Mouse (Mus musculus): ENCODE data around the gene Rbm8a. TPM values are rescaled to one million over a fixed set of nuclear protein-coding genes. Genes with fewer than 3 reads are reported as not detected.
"Not testable (repeated sequence)": the region's sequence is repeated elsewhere in the genome, so short reads cannot be mapped to it uniquely, and the experiment has no call there.

Rbm8a gene
- polyA plus RNA-seq, 1 experiment: 14.4 TPM

GRCm38 (mm10) chr3:96602704-96603084, 27.0 kb upstream of the Rbm8a start:
- Histone ChIP-seq H3K27ac (ENCODE audit: control insufficient read depth, insufficient read depth, low read length) (no peak overlapping the region), H3K4me1 (replicated peaks; ENCODE audit: control insufficient read depth, insufficient read depth, low read length) (peaks cover 13% of the 10 kb centered on the region)
- WGBS: 77% methylated on average over 5 of the region's 5 CpGs

GRCm38 (mm10) chr3:96603311-96603710, 26.4 kb upstream of the Rbm8a start:
- DNase-seq: no peak
- no peak overlapping the region for H3K4me3 ChIP-seq (ENCODE audit: control insufficient read depth, insufficient read depth, low read length)
- TF ChIP-seq POLR2A (IDR thresholded peaks at IDR 0.05; ENCODE audit: control insufficient read depth, extremely low read depth, insufficient read depth, low read length, poor library complexity) (no peak), CTCF (IDR thresholded peaks at IDR 0.05; ENCODE audit: borderline replicate concordance, control insufficient read depth, extremely low read depth, insufficient read depth, low read length, poor library complexity) (no peak)
- peaks cover 7% of the 10 kb centered on the region for H3K4me1 ChIP-seq (replicated peaks; ENCODE audit: control insufficient read depth, insufficient read depth, low read length)
- no peak overlapping the region for H3K27ac ChIP-seq (ENCODE audit: control insufficient read depth, insufficient read depth, low read length)
- peaks cover 12% of the 10 kb centered on the region; the same call in 1 of the 2 replicates for H3K27me3 ChIP-seq (ENCODE audit: control insufficient read depth, insufficient read depth, low read length)
- H3K36me3 ChIP-seq (ENCODE audit: control insufficient read depth, insufficient read depth, low read length): no peaks in the 10 kb centered on the region
- 91% methylated on average over 5 of the region's 5 CpGs for WGBS

More at GRCm38 (mm10) chr3:96602704-96603084, 27.0 kb upstream of the Rbm8a start:
- no peak overlapping the region for H3K4me3 ChIP-seq (ENCODE audit: control insufficient read depth, insufficient read depth, low read length)
- peaks cover 16% of the 10 kb centered on the region; the same call in 1 of the 2 replicates for H3K27me3 ChIP-seq (ENCODE audit: control insufficient read depth, insufficient read depth, low read length)
- H3K36me3 ChIP-seq (ENCODE audit: control insufficient read depth, insufficient read depth, low read length): no peaks in the 10 kb centered on the region
- TF ChIP-seq CTCF (IDR thresholded peaks at IDR 0.05; ENCODE audit: borderline replicate concordance, control insufficient read depth, extremely low read depth, insufficient read depth, low read length, poor library complexity) (no peak), POLR2A (IDR thresholded peaks at IDR 0.05; ENCODE audit: control insufficient read depth, extremely low read depth, insufficient read depth, low read length, poor library complexity) (no peak)
- no peak for DNase-seq

DNA sequence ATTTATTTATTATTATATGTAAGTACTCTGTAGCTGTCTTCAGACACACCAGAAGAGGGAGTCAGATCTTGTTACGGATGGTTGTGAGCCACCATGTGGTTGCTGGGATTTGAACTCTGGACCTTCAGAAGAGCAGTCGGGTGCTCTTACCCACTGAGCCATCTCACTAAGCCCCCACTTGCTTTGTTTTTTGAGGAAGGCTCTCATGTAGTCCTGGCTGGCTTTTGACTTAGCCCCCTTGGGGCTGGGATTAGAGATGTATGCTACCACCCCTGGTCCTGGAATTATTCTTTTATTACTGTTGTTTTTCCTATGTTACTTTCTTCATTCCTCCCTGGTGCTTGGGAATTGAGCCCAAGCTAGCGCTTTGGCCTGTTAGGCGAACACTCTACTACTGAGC, 23.7 kb upstream of the Rbm8a start:
- H3K4me1 ChIP-seq (replicated peaks; ENCODE audit: control insufficient read depth, insufficient read depth, low read length); H3K27me3 ChIP-seq (ENCODE audit: control insufficient read depth, insufficient read depth, low read length); H3K27ac ChIP-seq (ENCODE audit: control insufficient read depth, insufficient read depth, low read length); H3K36me3 ChIP-seq (ENCODE audit: control insufficient read depth, insufficient read depth, low read length); H3K4me3 ChIP-seq (ENCODE audit: control insufficient read depth, insufficient read depth, low read length); DNase-seq: not testable (repeated sequence)
- 91% methylated on average over 4 of the region's 4 CpGs for WGBS

- TF ChIP-seq CTCF (IDR thresholded peaks at IDR 0.05; ENCODE audit: borderline replicate concordance, control insufficient read depth, extremely low read depth, insufficient read depth, low read length, poor library complexity) (no peak), POLR2A (IDR thresholded peaks at IDR 0.05; ENCODE audit: control insufficient read depth, extremely low read depth, insufficient read depth, low read length, poor library complexity) (no peak)
- Histone ChIP-seq H3K27me3 (ENCODE audit: control insufficient read depth, insufficient read depth, low read length) (no peaks in the 10 kb centered on the region; the same call in 1 of the 2 replicates), H3K4me1 (replicated peaks; ENCODE audit: control insufficient read depth, insufficient read depth, low read length) (no peaks in the 10 kb centered on the region), H3K27ac (ENCODE audit: control insufficient read depth, insufficient read depth, low read length) (no peak overlapping the region), H3K36me3 (ENCODE audit: control insufficient read depth, insufficient read depth, low read length) (no peaks in the 10 kb centered on the region), H3K4me3 (ENCODE audit: control insufficient read depth, insufficient read depth, low read length) (no peak overlapping the region)
- DNase-seq: no peak
- WGBS: 95% methylated on average over 4 of the region's 4 CpGs
These were observed 23.1 kb upstream of the Rbm8a start for GRCm38 (mm10) chr3:96606618-96607017.

DNA sequence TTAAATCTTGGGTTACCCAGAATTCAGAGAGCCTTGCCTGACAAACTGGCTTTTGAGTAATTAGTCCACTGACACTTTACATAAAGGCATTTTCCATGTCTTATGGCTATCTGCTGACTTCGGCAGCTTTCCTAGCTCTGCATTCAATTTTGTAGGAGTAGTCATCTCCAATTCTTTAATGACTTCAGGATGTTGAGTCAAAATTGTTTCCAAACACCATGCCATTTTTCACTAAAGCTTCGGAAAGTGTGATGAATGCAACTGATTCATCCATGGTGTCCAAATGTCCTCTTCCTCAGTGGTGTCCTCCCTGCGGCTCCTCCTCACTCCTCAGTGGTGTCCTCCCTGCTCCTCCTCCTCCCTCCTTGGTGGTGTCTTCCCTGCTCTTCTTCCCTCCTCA, 11.8 kb upstream of the Rbm8a start:
- Histone ChIP-seq H3K27ac (ENCODE audit: control insufficient read depth, insufficient read depth, low read length) (no peak overlapping the region), H3K36me3 (ENCODE audit: control insufficient read depth, insufficient read depth, low read length) (no peaks in the 10 kb centered on the region; the same call in 1 of the 2 replicates), H3K4me3 (ENCODE audit: control insufficient read depth, insufficient read depth, low read length) (no peak overlapping the region), H3K27me3 (ENCODE audit: control insufficient read depth, insufficient read depth, low read length) (no peaks in the 10 kb centered on the region), H3K4me1 (replicated peaks; ENCODE audit: control insufficient read depth, insufficient read depth, low read length) (no peaks in the 10 kb centered on the region)
- no peak for DNase-seq
- WGBS: 96% methylated on average over 3 of the region's 3 CpGs
- TF ChIP-seq POLR2A (IDR thresholded peaks at IDR 0.05; ENCODE audit: control insufficient read depth, extremely low read depth, insufficient read depth, low read length, poor library complexity): no peak
- TF ChIP-seq CTCF (IDR thresholded peaks at IDR 0.05; ENCODE audit: borderline replicate concordance, control insufficient read depth, extremely low read depth, insufficient read depth, low read length, poor library complexity): no peak

- Histone ChIP-seq H3K27me3 (ENCODE audit: control insufficient read depth, insufficient read depth, low read length) (no peaks in the 10 kb centered on the region), H3K27ac (ENCODE audit: control insufficient read depth, insufficient read depth, low read length) (no peak overlapping the region), H3K4me1 (replicated peaks; ENCODE audit: control insufficient read depth, insufficient read depth, low read length) (no peaks in the 10 kb centered on the region), H3K36me3 (ENCODE audit: control insufficient read depth, insufficient read depth, low read length) (no peaks in the 10 kb centered on the region; the same call in 1 of the 2 replicates), H3K4me3 (ENCODE audit: control insufficient read depth, insufficient read depth, low read length) (no peak overlapping the region)
- WGBS: 97% methylated on average over 4 of the region's 4 CpGs
- TF ChIP-seq CTCF (IDR thresholded peaks at IDR 0.05; ENCODE audit: borderline replicate concordance, control insufficient read depth, extremely low read depth, insufficient read depth, low read length, poor library complexity) (no peak), POLR2A (IDR thresholded peaks at IDR 0.05; ENCODE audit: control insufficient read depth, extremely low read depth, insufficient read depth, low read length, poor library complexity) (no peak)
- DNase-seq: no peak
These were observed 6.5 kb upstream of the Rbm8a start for GRCm38 (mm10) chr3:96623201-96623600.

- Histone ChIP-seq H3K27ac (ENCODE audit: control insufficient read depth, insufficient read depth, low read length) (no peak overlapping the region), H3K4me1 (replicated peaks; ENCODE audit: control insufficient read depth, insufficient read depth, low read length) (peaks cover 19% of the 10 kb centered on the region), H3K36me3 (ENCODE audit: control insufficient read depth, insufficient read depth, low read length) (peaks cover 5% of the 10 kb centered on the region; the same call in 1 of the 2 replicates), H3K4me3 (ENCODE audit: control insufficient read depth, insufficient read depth, low read length) (no peak overlapping the region), H3K27me3 (ENCODE audit: control insufficient read depth, insufficient read depth, low read length) (no peaks in the 10 kb centered on the region)
- DNase-seq: no peak
- TF ChIP-seq POLR2A (IDR thresholded peaks at IDR 0.05; ENCODE audit: control insufficient read depth, extremely low read depth, insufficient read depth, low read length, poor library complexity) (no peak), CTCF (IDR thresholded peaks at IDR 0.05; ENCODE audit: borderline replicate concordance, control insufficient read depth, extremely low read depth, insufficient read depth, low read length, poor library complexity) (no peak)
These were observed 2.3 kb downstream of the Rbm8a start for GRCm38 (mm10) chr3:96632058-96632457.
